Mouse (Mus musculus): ENCODE data around the gene Eps8l3. TPM values are rescaled to one million over a fixed set of nuclear protein-coding genes. Genes with fewer than 3 reads are reported as not detected.

Gene Eps8l3
- polyA plus RNA-seq, 1 experiment from 2014 or later: not detected

DNA sequence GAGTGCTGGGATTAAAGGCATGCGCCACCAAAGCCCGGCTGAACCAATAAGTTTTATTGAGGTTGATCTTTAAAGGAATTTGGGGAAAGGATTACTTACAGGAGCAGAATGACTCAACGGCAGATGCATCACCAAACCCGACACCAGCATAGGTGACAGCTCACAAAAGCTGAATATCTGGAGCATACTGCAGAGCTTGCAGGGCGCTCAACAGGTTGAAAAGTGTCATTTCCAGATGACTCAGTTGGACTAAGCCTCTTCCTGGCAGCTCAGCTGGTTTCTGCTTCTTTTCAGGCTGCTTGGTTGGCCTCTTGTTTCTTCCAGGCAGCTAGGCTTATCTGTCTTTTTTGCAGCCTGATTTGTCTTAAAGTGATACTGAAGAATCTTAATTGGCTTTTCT, 41.7 kb upstream of the Eps8l3 start:
- Histone ChIP-seq H3K27me3 (ENCODE audit: control insufficient read depth, insufficient read depth, low read length) (no peaks in the 10 kb centered on the region), H3K27ac (ENCODE audit: low read depth, low read length) (no peak overlapping the region), H3K4me1 (replicated peaks; ENCODE audit: control insufficient read depth, insufficient read depth, low read length) (peaks cover 2% of the 10 kb centered on the region; the same call in 1 of the 2 replicates), H3K36me3 (ENCODE audit: control insufficient read depth, insufficient read depth, low read length) (no peaks in the 10 kb centered on the region), H3K4me2 (replicated peaks; ENCODE audit: low read depth, low read length) (no peak overlapping the region), H3K9me3 (ENCODE audit: control insufficient read depth, low read length) (no peaks in the 10 kb centered on the region), H3K4me3 (ENCODE audit: low read depth, low read length) (no peak overlapping the region), H3K9ac (ENCODE audit: low read depth, low read length) (no peak overlapping the region)
- ATAC-seq (ENCODE audit: low FRiP score) (no peak), DNase-seq (ENCODE audit: low spot score) (no peak)
- 96% methylated on average over 5 of the region's 5 CpGs for WGBS

DNA sequence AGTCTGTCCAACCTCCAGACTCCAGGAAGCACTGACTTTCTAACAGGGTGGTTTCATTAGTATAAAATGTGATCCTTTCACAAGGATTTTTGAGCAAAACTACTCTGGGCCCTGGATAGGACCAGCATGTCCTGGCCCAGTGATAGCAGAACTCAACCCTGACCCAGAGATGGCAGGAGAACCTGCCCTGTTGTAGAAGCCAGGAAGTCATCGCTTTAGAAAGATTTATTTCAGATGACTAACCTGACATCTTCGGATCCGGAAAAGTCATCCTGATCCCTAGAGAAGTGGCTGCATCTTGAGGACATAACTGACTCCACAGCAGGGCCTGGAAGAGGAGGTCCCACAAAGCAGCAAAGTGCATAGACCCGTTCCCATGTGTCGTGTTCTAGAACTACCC, 37.2 kb upstream of the Eps8l3 start:
- ATAC-seq (ENCODE audit: low FRiP score) (no peak), DNase-seq (ENCODE audit: low spot score) (no peak)
- Histone ChIP-seq H3K4me3 (ENCODE audit: low read depth, low read length) (no peak overlapping the region), H3K4me2 (replicated peaks; ENCODE audit: low read depth, low read length) (no peak overlapping the region), H3K9ac (ENCODE audit: low read depth, low read length) (no peak overlapping the region), H3K27ac (ENCODE audit: low read depth, low read length) (no peak overlapping the region), H3K4me1 (replicated peaks; ENCODE audit: control insufficient read depth, insufficient read depth, low read length) (no peaks in the 10 kb centered on the region), H3K9me3 (ENCODE audit: control insufficient read depth, low read length) (no peaks in the 10 kb centered on the region), H3K27me3 (ENCODE audit: control insufficient read depth, insufficient read depth, low read length) (no peaks in the 10 kb centered on the region), H3K36me3 (ENCODE audit: control insufficient read depth, insufficient read depth, low read length) (no peaks in the 10 kb centered on the region)
- WGBS: 88% methylated on average over 5 of the region's 5 CpGs

DNA sequence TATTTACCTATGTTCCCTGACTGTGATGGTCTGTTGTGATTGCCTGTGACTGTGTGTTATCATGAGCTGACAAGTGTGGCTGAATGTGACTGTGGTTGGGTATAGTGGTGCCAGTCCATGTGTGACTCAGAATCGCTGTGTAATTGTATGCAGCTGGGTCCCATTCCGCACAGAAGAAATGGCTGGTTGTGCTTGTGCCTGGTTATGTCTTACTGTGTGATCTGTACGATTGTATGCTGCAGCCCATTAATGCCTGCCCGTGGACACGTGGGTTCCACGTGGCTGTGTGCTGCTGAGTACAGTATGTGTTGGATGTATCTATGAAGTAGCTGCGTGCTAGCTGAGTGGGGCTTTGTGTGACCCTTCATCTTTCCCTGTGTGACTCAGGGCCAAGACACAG, 36.2 kb upstream of the Eps8l3 start:
- ATAC-seq (ENCODE audit: low FRiP score): no peak
- H3K4me2 ChIP-seq (replicated peaks; ENCODE audit: low read depth, low read length): no peak overlapping the region
- no peaks in the 10 kb centered on the region for H3K4me1 ChIP-seq (replicated peaks; ENCODE audit: control insufficient read depth, insufficient read depth, low read length)
- H3K27ac ChIP-seq (ENCODE audit: low read depth, low read length): no peak overlapping the region
- WGBS: 92% methylated on average over 7 of the region's 7 CpGs
- no peaks in the 10 kb centered on the region for H3K27me3 ChIP-seq (ENCODE audit: control insufficient read depth, insufficient read depth, low read length)
- no peaks in the 10 kb centered on the region for H3K9me3 ChIP-seq (ENCODE audit: control insufficient read depth, low read length)
- no peak for DNase-seq (ENCODE audit: low spot score)
- no peak overlapping the region for H3K9ac ChIP-seq (ENCODE audit: low read depth, low read length)
- no peak overlapping the region for H3K4me3 ChIP-seq (ENCODE audit: low read depth, low read length)
- H3K36me3 ChIP-seq (ENCODE audit: control insufficient read depth, insufficient read depth, low read length): no peaks in the 10 kb centered on the region

DNA sequence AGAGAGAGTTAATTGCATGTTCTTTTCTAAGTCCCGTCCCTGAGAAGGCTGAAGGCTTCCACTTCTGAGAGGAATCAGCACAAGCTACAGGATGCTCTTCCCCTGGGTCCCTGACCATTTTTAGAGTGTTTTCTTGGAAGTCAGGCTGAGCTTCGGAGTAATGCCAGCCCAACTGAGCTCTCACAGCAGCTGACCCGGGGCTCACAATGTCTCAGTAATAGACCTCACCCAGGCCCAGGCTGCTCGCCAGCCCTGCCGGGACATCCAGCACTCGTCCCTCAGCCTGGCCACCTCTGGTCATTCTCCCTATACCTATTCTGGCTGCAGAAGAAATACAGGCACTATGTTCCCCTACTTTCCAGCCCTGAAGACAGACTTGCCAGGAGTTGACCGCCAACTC, 35.7 kb upstream of the Eps8l3 start:
- Histone ChIP-seq H3K4me2 (replicated peaks; ENCODE audit: low read depth, low read length) (no peak overlapping the region), H3K4me3 (ENCODE audit: low read depth, low read length) (no peak overlapping the region), H3K9me3 (ENCODE audit: control insufficient read depth, low read length) (no peaks in the 10 kb centered on the region), H3K4me1 (replicated peaks; ENCODE audit: control insufficient read depth, insufficient read depth, low read length) (no peaks in the 10 kb centered on the region), H3K9ac (ENCODE audit: low read depth, low read length) (no peak overlapping the region), H3K27me3 (ENCODE audit: control insufficient read depth, insufficient read depth, low read length) (no peaks in the 10 kb centered on the region), H3K27ac (ENCODE audit: low read depth, low read length) (no peak overlapping the region), H3K36me3 (ENCODE audit: control insufficient read depth, insufficient read depth, low read length) (no peaks in the 10 kb centered on the region)
- DNase-seq (ENCODE audit: low spot score) (no peak), ATAC-seq (ENCODE audit: low FRiP score) (no peak)
- 85% methylated on average over 7 of the region's 7 CpGs for WGBS

DNA sequence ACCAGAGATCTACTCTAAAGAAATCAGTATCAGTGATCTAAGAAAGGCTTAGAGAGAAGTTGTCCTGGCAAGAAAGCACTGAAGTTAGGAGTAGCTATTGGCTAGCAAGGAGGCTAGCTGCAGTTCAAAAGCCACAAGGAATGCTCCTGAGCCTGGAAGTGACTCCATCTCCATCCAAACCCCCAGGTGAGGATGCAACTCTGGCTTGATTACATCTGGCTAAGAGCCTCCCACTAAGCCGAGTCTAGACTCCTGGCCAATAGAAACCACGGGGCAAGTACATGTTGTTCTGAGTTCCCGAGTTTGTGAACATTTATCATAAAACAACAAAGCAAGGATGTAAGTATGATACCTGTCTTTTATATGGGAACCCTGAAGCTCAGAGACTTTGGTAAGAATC, 33.6 kb upstream of the Eps8l3 start:
- WGBS: 92% methylated on average over 3 of the region's 3 CpGs
- Histone ChIP-seq H3K27me3 (ENCODE audit: control insufficient read depth, insufficient read depth, low read length) (no peaks in the 10 kb centered on the region), H3K9me3 (ENCODE audit: control insufficient read depth, low read length) (no peaks in the 10 kb centered on the region), H3K9ac (ENCODE audit: low read depth, low read length) (no peak overlapping the region), H3K4me1 (replicated peaks; ENCODE audit: control insufficient read depth, insufficient read depth, low read length) (no peaks in the 10 kb centered on the region), H3K36me3 (ENCODE audit: control insufficient read depth, insufficient read depth, low read length) (no peaks in the 10 kb centered on the region), H3K4me2 (replicated peaks; ENCODE audit: low read depth, low read length) (no peak overlapping the region), H3K27ac (ENCODE audit: low read depth, low read length) (no peak overlapping the region), H3K4me3 (ENCODE audit: low read depth, low read length) (no peak overlapping the region)
- ATAC-seq (ENCODE audit: low FRiP score): no peak
- DNase-seq (ENCODE audit: low spot score): no peak

DNA sequence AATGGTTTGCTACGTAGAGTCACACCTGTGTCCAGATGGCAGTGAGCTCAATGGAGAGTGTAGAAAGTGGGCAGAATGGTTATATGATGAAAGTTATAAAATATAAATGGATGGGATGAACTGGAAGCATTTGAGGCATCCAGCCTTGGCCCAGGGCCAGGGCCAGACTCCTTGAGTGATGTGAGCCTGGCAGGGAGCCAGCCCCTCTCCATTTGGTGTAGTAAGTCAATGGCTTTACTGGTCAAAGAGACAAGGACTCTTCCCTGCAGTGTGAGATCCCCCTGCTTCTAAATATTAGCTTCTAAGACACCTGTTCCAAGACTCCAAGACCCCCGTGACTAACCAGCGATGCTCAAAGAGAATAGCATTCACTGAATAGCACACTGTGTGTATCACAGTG, 33.0 kb upstream of the Eps8l3 start:
- no peaks in the 10 kb centered on the region for H3K9me3 ChIP-seq (ENCODE audit: control insufficient read depth, low read length)
- WGBS: 89% methylated on average over 3 of the region's 3 CpGs

DNA sequence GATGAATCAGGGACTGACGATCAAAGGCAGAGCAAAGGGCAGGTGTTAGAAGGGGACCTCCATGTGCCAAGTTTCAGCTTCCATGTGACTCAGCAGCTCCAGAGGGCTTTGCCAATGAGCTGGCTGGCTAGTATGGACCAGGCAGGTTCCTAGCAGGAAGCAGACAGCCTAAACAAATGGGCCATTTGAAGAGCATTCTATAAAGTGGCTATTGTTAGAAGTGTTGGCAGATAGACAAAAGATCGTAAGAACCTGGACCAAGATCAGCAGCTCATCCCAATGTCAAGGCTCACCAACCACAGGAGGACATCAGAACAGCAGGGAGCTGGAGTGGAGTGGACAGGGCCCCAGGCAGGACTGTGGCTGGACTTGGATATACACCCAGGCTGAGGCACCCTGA, 32.5 kb upstream of the Eps8l3 start:
- H3K4me2 ChIP-seq (replicated peaks; ENCODE audit: low read depth, low read length): no peak overlapping the region
- no peak overlapping the region for H3K9ac ChIP-seq (ENCODE audit: low read depth, low read length)
- no peaks in the 10 kb centered on the region for H3K4me1 ChIP-seq (replicated peaks; ENCODE audit: control insufficient read depth, insufficient read depth, low read length)
- no peak for DNase-seq (ENCODE audit: low spot score)
- no peak overlapping the region for H3K4me3 ChIP-seq (ENCODE audit: low read depth, low read length)
- no peaks in the 10 kb centered on the region for H3K27me3 ChIP-seq (ENCODE audit: control insufficient read depth, insufficient read depth, low read length)
- no peaks in the 10 kb centered on the region for H3K9me3 ChIP-seq (ENCODE audit: control insufficient read depth, low read length)
- H3K27ac ChIP-seq (ENCODE audit: low read depth, low read length): no peak overlapping the region
- WGBS: 86% methylated on average over 2 of the region's 2 CpGs
- no peaks in the 10 kb centered on the region for H3K36me3 ChIP-seq (ENCODE audit: control insufficient read depth, insufficient read depth, low read length)
- no peak for ATAC-seq (ENCODE audit: low FRiP score)

More for the DNA sequence above, 33.0 kb upstream of the Eps8l3 start:
- no peak overlapping the region for H3K4me2 ChIP-seq (replicated peaks; ENCODE audit: low read depth, low read length)
- no peak for DNase-seq (ENCODE audit: low spot score)
- H3K4me1 ChIP-seq (replicated peaks; ENCODE audit: control insufficient read depth, insufficient read depth, low read length): no peaks in the 10 kb centered on the region
- H3K27ac ChIP-seq (ENCODE audit: low read depth, low read length): no peak overlapping the region
- no peaks in the 10 kb centered on the region for H3K27me3 ChIP-seq (ENCODE audit: control insufficient read depth, insufficient read depth, low read length)
- no peaks in the 10 kb centered on the region for H3K36me3 ChIP-seq (ENCODE audit: control insufficient read depth, insufficient read depth, low read length)
- ATAC-seq (ENCODE audit: low FRiP score): no peak
- no peak overlapping the region for H3K9ac ChIP-seq (ENCODE audit: low read depth, low read length)
- no peak overlapping the region for H3K4me3 ChIP-seq (ENCODE audit: low read depth, low read length)

DNA sequence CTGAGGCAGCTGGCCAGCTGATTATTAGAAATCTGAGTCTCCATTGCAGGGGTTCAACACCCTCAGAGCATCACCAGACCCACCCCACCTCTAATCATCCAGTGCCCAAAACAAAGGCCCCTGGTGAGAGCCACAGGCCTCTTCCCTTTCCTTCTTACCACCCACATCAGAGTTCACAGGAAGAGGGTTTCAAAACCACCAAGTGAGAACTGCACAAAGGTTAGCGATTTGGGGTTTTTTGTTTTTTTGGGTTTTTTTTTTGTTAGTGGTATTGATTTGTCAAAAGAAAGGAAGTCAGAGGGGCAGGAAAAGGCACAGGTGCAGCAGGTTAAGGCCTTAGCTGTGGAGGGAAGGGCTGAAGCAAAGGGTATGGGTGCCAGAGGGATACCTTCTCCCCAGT, 30.9 kb upstream of the Eps8l3 start:
- H3K9me3 ChIP-seq (ENCODE audit: control insufficient read depth, low read length): no peaks in the 10 kb centered on the region
- WGBS: 89% methylated on average over 1 of the region's 1 CpGs
- no peak overlapping the region for H3K9ac ChIP-seq (ENCODE audit: low read depth, low read length)
- H3K27ac ChIP-seq (ENCODE audit: low read depth, low read length): no peak overlapping the region
- no peak for DNase-seq (ENCODE audit: low spot score)
- H3K4me2 ChIP-seq (replicated peaks; ENCODE audit: low read depth, low read length): no peak overlapping the region
- H3K4me1 ChIP-seq (replicated peaks; ENCODE audit: control insufficient read depth, insufficient read depth, low read length): peaks cover 8% of the 10 kb centered on the region; the same call in 1 of the 2 replicates
- no peak for ATAC-seq (ENCODE audit: low FRiP score)
- H3K36me3 ChIP-seq (ENCODE audit: control insufficient read depth, insufficient read depth, low read length): no peaks in the 10 kb centered on the region
- no peak overlapping the region for H3K4me3 ChIP-seq (ENCODE audit: low read depth, low read length)
- no peaks in the 10 kb centered on the region for H3K27me3 ChIP-seq (ENCODE audit: control insufficient read depth, insufficient read depth, low read length)

DNA sequence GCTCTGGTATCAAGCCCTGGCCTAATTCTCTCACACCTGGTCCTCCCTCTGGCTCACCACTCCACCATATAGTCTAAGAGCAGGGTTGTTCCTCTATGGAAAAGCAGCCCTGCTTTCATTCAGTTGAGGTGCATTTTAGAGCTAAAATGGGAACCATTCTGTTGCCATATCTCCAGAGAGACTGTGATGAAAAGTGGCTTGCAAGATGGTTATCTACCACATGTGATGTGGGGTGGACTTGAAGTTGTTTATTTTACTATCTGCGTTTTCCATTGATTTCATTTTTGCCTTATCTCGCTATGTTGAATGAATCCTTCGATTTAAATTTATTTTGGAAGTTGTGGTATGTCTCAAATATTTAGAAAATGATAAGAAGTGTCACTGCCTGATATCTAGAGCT, 30.2 kb upstream of the Eps8l3 start:
- Histone ChIP-seq H3K9ac (ENCODE audit: low read depth, low read length) (no peak overlapping the region), H3K27me3 (ENCODE audit: control insufficient read depth, insufficient read depth, low read length) (no peaks in the 10 kb centered on the region), H3K4me1 (replicated peaks; ENCODE audit: control insufficient read depth, insufficient read depth, low read length) (peaks cover 8% of the 10 kb centered on the region; the same call in 1 of the 2 replicates), H3K9me3 (ENCODE audit: control insufficient read depth, low read length) (no peaks in the 10 kb centered on the region), H3K36me3 (ENCODE audit: control insufficient read depth, insufficient read depth, low read length) (no peaks in the 10 kb centered on the region), H3K27ac (ENCODE audit: low read depth, low read length) (no peak overlapping the region), H3K4me3 (ENCODE audit: low read depth, low read length) (no peak overlapping the region), H3K4me2 (replicated peaks; ENCODE audit: low read depth, low read length) (no peak overlapping the region)
- ATAC-seq (ENCODE audit: low FRiP score) (no peak), DNase-seq (ENCODE audit: low spot score) (no peak)
- 89% methylated on average over 3 of the region's 3 CpGs for WGBS

All from hindbrain, embryonic 11.5 days (tissue).